Mouse (Mus musculus): ENCODE data around the gene Acoxl. TPM values are rescaled to one million over a fixed set of nuclear protein-coding genes. Genes with fewer than 3 reads are reported as not detected.

Gene Acoxl
- polyA plus RNA-seq, 1 experiment from 2014 or later = 0.29 TPM

- Histone ChIP-seq H3K9me3 (ENCODE audit: control insufficient read depth, low read length) (no peaks in the 10 kb centered on the region), H3K27ac (ENCODE audit: low read depth, low read length) (no peak overlapping the region), H3K4me1 (ENCODE audit: control insufficient read depth, insufficient read depth, low read length) (no peaks in the 10 kb centered on the region), H3K9ac (replicated peaks; ENCODE audit: low read depth, low read length) (no peak overlapping the region), H3K27me3 (ENCODE audit: control insufficient read depth, insufficient read depth, low read length) (no peaks in the 10 kb centered on the region), H3K36me3 (ENCODE audit: control insufficient read depth, insufficient read depth, low read length) (no peaks in the 10 kb centered on the region), H3K4me3 (ENCODE audit: low read depth, low read length) (no peak overlapping the region), H3K4me2 (ENCODE audit: low read depth, low read length) (no peak overlapping the region)
- WGBS = 80% methylated on average over 9 of the region's 9 CpGs
- no peak for ATAC-seq (ENCODE audit: low read depth)
Measured at GRCm38 (mm10) chr2:127926679-127927324, 88.1 kb downstream of the Acoxl start.

GRCm38 (mm10) chr2:127927452-127928273 lies 89.0 kb downstream of the Acoxl start:
- Histone ChIP-seq H3K4me1 (ENCODE audit: control insufficient read depth, insufficient read depth, low read length) (no peaks in the 10 kb centered on the region), H3K27me3 (ENCODE audit: control insufficient read depth, insufficient read depth, low read length) (no peaks in the 10 kb centered on the region), H3K9ac (replicated peaks; ENCODE audit: low read depth, low read length) (no peak overlapping the region), H3K4me2 (ENCODE audit: low read depth, low read length) (no peak overlapping the region), H3K27ac (ENCODE audit: low read depth, low read length) (no peak overlapping the region), H3K36me3 (ENCODE audit: control insufficient read depth, insufficient read depth, low read length) (no peaks in the 10 kb centered on the region), H3K9me3 (ENCODE audit: control insufficient read depth, low read length) (no peaks in the 10 kb centered on the region), H3K4me3 (ENCODE audit: low read depth, low read length) (no peak overlapping the region)
- 36% methylated on average over 15 of the region's 15 CpGs for WGBS
- ATAC-seq (ENCODE audit: low read depth) = no peak

- no peaks in the 10 kb centered on the region for H3K36me3 ChIP-seq (ENCODE audit: control insufficient read depth, insufficient read depth, low read length)
Measured at GRCm38 (mm10) chr2:127928279-127928678, 89.6 kb downstream of the Acoxl start.

GRCm38 (mm10) chr2:127928871-127929270 lies 90.2 kb downstream of the Acoxl start:
- H3K36me3 ChIP-seq (ENCODE audit: control insufficient read depth, insufficient read depth, low read length) = no peaks in the 10 kb centered on the region
- no peak overlapping the region for H3K4me3 ChIP-seq (ENCODE audit: low read depth, low read length)
- no peaks in the 10 kb centered on the region for H3K4me1 ChIP-seq (ENCODE audit: control insufficient read depth, insufficient read depth, low read length)
- no peak overlapping the region for H3K27ac ChIP-seq (ENCODE audit: low read depth, low read length)
- H3K9me3 ChIP-seq (ENCODE audit: control insufficient read depth, low read length) = no peaks in the 10 kb centered on the region
- no peak for ATAC-seq (ENCODE audit: low read depth)
- H3K27me3 ChIP-seq (ENCODE audit: control insufficient read depth, insufficient read depth, low read length) = no peaks in the 10 kb centered on the region
- 62% methylated on average over 4 of the region's 4 CpGs for whole genome bisulfite sequencing
- H3K4me2 ChIP-seq (ENCODE audit: low read depth, low read length) = no peak overlapping the region
- no peak overlapping the region for H3K9ac ChIP-seq (replicated peaks; ENCODE audit: low read depth, low read length)

More at GRCm38 (mm10) chr2:127928279-127928678, 89.6 kb downstream of the Acoxl start:
- Histone ChIP-seq H3K27ac (ENCODE audit: low read depth, low read length) (no peak overlapping the region), H3K4me2 (ENCODE audit: low read depth, low read length) (no peak overlapping the region), H3K9me3 (ENCODE audit: control insufficient read depth, low read length) (no peaks in the 10 kb centered on the region), H3K4me1 (ENCODE audit: control insufficient read depth, insufficient read depth, low read length) (no peaks in the 10 kb centered on the region), H3K9ac (replicated peaks; ENCODE audit: low read depth, low read length) (no peak overlapping the region), H3K4me3 (ENCODE audit: low read depth, low read length) (no peak overlapping the region), H3K27me3 (ENCODE audit: control insufficient read depth, insufficient read depth, low read length) (no peaks in the 10 kb centered on the region)
- no peak for ATAC-seq (ENCODE audit: low read depth)
- WGBS = 8% methylated on average over 5 of the region's 5 CpGs

- no peak for ATAC-seq (ENCODE audit: low read depth)
- Histone ChIP-seq H3K4me1 (ENCODE audit: control insufficient read depth, insufficient read depth, low read length) (no peaks in the 10 kb centered on the region), H3K4me3 (ENCODE audit: low read depth, low read length) (no peak overlapping the region), H3K9me3 (ENCODE audit: control insufficient read depth, low read length) (no peaks in the 10 kb centered on the region), H3K36me3 (ENCODE audit: control insufficient read depth, insufficient read depth, low read length) (no peaks in the 10 kb centered on the region), H3K9ac (replicated peaks; ENCODE audit: low read depth, low read length) (no peak overlapping the region), H3K4me2 (ENCODE audit: low read depth, low read length) (no peak overlapping the region), H3K27me3 (ENCODE audit: control insufficient read depth, insufficient read depth, low read length) (no peaks in the 10 kb centered on the region), H3K27ac (ENCODE audit: low read depth, low read length) (no peak overlapping the region)
- 62% methylated on average over 6 of the region's 6 CpGs for WGBS
Measured at GRCm38 (mm10) chr2:127929939-127930715, 91.5 kb downstream of the Acoxl start.

GRCm38 (mm10) chr2:127931576-127931975 lies 92.9 kb downstream of the Acoxl start:
- ATAC-seq (ENCODE audit: low read depth) = no peak
- no peak overlapping the region for H3K9ac ChIP-seq (replicated peaks; ENCODE audit: low read depth, low read length)
- no peak overlapping the region for H3K4me3 ChIP-seq (ENCODE audit: low read depth, low read length)
- H3K4me1 ChIP-seq (ENCODE audit: control insufficient read depth, insufficient read depth, low read length) = no peaks in the 10 kb centered on the region
- no peak overlapping the region for H3K27ac ChIP-seq (ENCODE audit: low read depth, low read length)
- no peaks in the 10 kb centered on the region for H3K9me3 ChIP-seq (ENCODE audit: control insufficient read depth, low read length)
- H3K4me2 ChIP-seq (ENCODE audit: low read depth, low read length) = no peak overlapping the region
- no peaks in the 10 kb centered on the region for H3K27me3 ChIP-seq (ENCODE audit: control insufficient read depth, insufficient read depth, low read length)
- WGBS = 88% methylated on average over 4 of the region's 4 CpGs
- H3K36me3 ChIP-seq (ENCODE audit: control insufficient read depth, insufficient read depth, low read length) = no peaks in the 10 kb centered on the region

- no peaks in the 10 kb centered on the region for H3K36me3 ChIP-seq (ENCODE audit: control insufficient read depth, insufficient read depth, low read length)
- no peaks in the 10 kb centered on the region for H3K9me3 ChIP-seq (ENCODE audit: control insufficient read depth, low read length)
- ATAC-seq (ENCODE audit: low read depth) = no peak
- WGBS = 80% methylated on average over 3 of the region's 3 CpGs
- no peaks in the 10 kb centered on the region for H3K27me3 ChIP-seq (ENCODE audit: control insufficient read depth, insufficient read depth, low read length)
- no peak overlapping the region for H3K27ac ChIP-seq (ENCODE audit: low read depth, low read length)
- no peak overlapping the region for H3K4me2 ChIP-seq (ENCODE audit: low read depth, low read length)
- no peaks in the 10 kb centered on the region for H3K4me1 ChIP-seq (ENCODE audit: control insufficient read depth, insufficient read depth, low read length)
- H3K4me3 ChIP-seq (ENCODE audit: low read depth, low read length) = no peak overlapping the region
- H3K9ac ChIP-seq (replicated peaks; ENCODE audit: low read depth, low read length) = no peak overlapping the region
Measured at GRCm38 (mm10) chr2:127933531-127933931, 94.9 kb downstream of the Acoxl start.

- no peak overlapping the region for H3K9ac ChIP-seq (replicated peaks; ENCODE audit: low read depth, low read length)
- no peak overlapping the region for H3K4me2 ChIP-seq (ENCODE audit: low read depth, low read length)
- 89% methylated on average over 3 of the region's 3 CpGs for WGBS
- ATAC-seq (ENCODE audit: low read depth) = no peak
- no peaks in the 10 kb centered on the region for H3K9me3 ChIP-seq (ENCODE audit: control insufficient read depth, low read length)
- no peaks in the 10 kb centered on the region for H3K36me3 ChIP-seq (ENCODE audit: control insufficient read depth, insufficient read depth, low read length)
- H3K27me3 ChIP-seq (ENCODE audit: control insufficient read depth, insufficient read depth, low read length) = no peaks in the 10 kb centered on the region
- H3K4me1 ChIP-seq (ENCODE audit: control insufficient read depth, insufficient read depth, low read length) = no peaks in the 10 kb centered on the region
- H3K27ac ChIP-seq (ENCODE audit: low read depth, low read length) = no peak overlapping the region
- H3K4me3 ChIP-seq (ENCODE audit: low read depth, low read length) = no peak overlapping the region
Measured at GRCm38 (mm10) chr2:127937079-127937478, 98.4 kb downstream of the Acoxl start.

GRCm38 (mm10) chr2:127939206-127939605 lies 100.5 kb downstream of the Acoxl start:
- no peak for ATAC-seq (ENCODE audit: low read depth)
- 98% methylated on average over 2 of the region's 2 CpGs for WGBS

More at GRCm38 (mm10) chr2:127939206-127939605, 100.5 kb downstream of the Acoxl start:
- H3K36me3 ChIP-seq (ENCODE audit: control insufficient read depth, insufficient read depth, low read length) = no peaks in the 10 kb centered on the region
- no peak overlapping the region for H3K4me3 ChIP-seq (ENCODE audit: low read depth, low read length)
- no peak overlapping the region for H3K4me2 ChIP-seq (ENCODE audit: low read depth, low read length)
- no peak overlapping the region for H3K9ac ChIP-seq (replicated peaks; ENCODE audit: low read depth, low read length)
- H3K9me3 ChIP-seq (ENCODE audit: control insufficient read depth, low read length) = no peaks in the 10 kb centered on the region
- no peaks in the 10 kb centered on the region for H3K27me3 ChIP-seq (ENCODE audit: control insufficient read depth, insufficient read depth, low read length)
- H3K4me1 ChIP-seq (ENCODE audit: control insufficient read depth, insufficient read depth, low read length) = no peaks in the 10 kb centered on the region
- H3K27ac ChIP-seq (ENCODE audit: low read depth, low read length) = no peak overlapping the region
